Mouse (Mus musculus): ENCODE results near the gene Oaz2.

Gene Oaz2

GRCm38 (mm10) chr9:65692959-65693603 is 25.3 kb downstream of the Oaz2 start:
- DNase-seq (ENCODE audit: low spot score in 2 of 2) = no peak

GRCm38 (mm10) chr9:65695646-65696045 is 27.8 kb downstream of the Oaz2 start:
- DNase-seq (ENCODE audit: low spot score in 2 of 2) = peak; percentile 44 to 59

- no peak for DNase-seq (ENCODE audit: low spot score in 2 of 2)
Observed at GRCm38 (mm10) chr9:65696337-65696736, 28.5 kb downstream of the Oaz2 start.

- no peak for DNase-seq (ENCODE audit: low spot score in 2 of 2)
Observed at GRCm38 (mm10) chr9:65697356-65697755, 29.6 kb downstream of the Oaz2 start.

GRCm38 (mm10) chr9:65697992-65698391 is 30.2 kb downstream of the Oaz2 start:
- DNase-seq (ENCODE audit: low spot score in 2 of 2) = no peak

- DNase-seq (ENCODE audit: low spot score in 2 of 2) = no peak
Observed at GRCm38 (mm10) chr9:65700504-65700903, 32.7 kb downstream of the Oaz2 start.

GRCm38 (mm10) chr9:65702286-65702685 is 34.5 kb downstream of the Oaz2 start:
- no peak for DNase-seq (ENCODE audit: low spot score in 2 of 2)

- no peak for DNase-seq (ENCODE audit: low spot score in 2 of 2)
Observed at GRCm38 (mm10) chr9:65703241-65703640, 35.4 kb downstream of the Oaz2 start.

GRCm38 (mm10) chr9:65703926-65704595 is 36.3 kb downstream of the Oaz2 start:
- DNase-seq (ENCODE audit: low spot score in 2 of 2) = no peak

- DNase-seq (ENCODE audit: low spot score in 2 of 2) = no peak
Observed at GRCm38 (mm10) chr9:65718195-65718594, 50.4 kb downstream of the Oaz2 start.

- no peak for DNase-seq (ENCODE audit: low spot score in 2 of 2)
Observed at GRCm38 (mm10) chr9:65721161-65721566, 53.4 kb downstream of the Oaz2 start.

- no peak for DNase-seq (ENCODE audit: low spot score in 2 of 2)
Observed at GRCm38 (mm10) chr9:65724471-65725290, 56.9 kb downstream of the Oaz2 start.

GRCm38 (mm10) chr9:65725291-65725622 is 57.5 kb downstream of the Oaz2 start:
- no peak for DNase-seq (ENCODE audit: low spot score in 2 of 2)

GRCm38 (mm10) chr9:65726431-65726830 is 58.6 kb downstream of the Oaz2 start:
- no peak for DNase-seq (ENCODE audit: low spot score in 2 of 2)

GRCm38 (mm10) chr9:65727491-65727890 is 59.7 kb downstream of the Oaz2 start:
- DNase-seq (ENCODE audit: low spot score in 2 of 2) = no peak

GRCm38 (mm10) chr9:65728588-65728987 is 60.8 kb downstream of the Oaz2 start:
- no peak for DNase-seq (ENCODE audit: low spot score in 2 of 2)

GRCm38 (mm10) chr9:65734931-65735330 is 67.1 kb downstream of the Oaz2 start:
- no peak for DNase-seq (ENCODE audit: low spot score in 2 of 2)

Measured in right cerebral cortex, postnatal 36 days (tissue).